Mouse (Mus musculus) lung, adult 2 months (tissue): ENCODE data around the gene Igsf11. TPM values are rescaled to one million over a fixed set of nuclear protein-coding genes. Genes with fewer than 3 reads are reported as not detected.
"Not testable (repeated sequence)": the region's sequence is repeated elsewhere in the genome, so short reads cannot be mapped to it uniquely, and the experiment has no call there.

ENCODE experiments used
- DNase-seq: peaks from one replicate; pipeline ENCODE4 v3.0.0; 2022
- H3K4me1 ChIP-seq: fragments of 200-500 bp; 2 replicates; pipeline ENCODE4 v1.6.1; 2011; ENCODE audit warnings: low read length; ENCODE audit not compliant: control insufficient read depth, insufficient read depth
- H3K4me3 ChIP-seq: fragments of 200-500 bp; replicated peaks from 2 replicates; pipeline ENCODE3; 2011; ENCODE audit warnings: low read depth, mild to moderate bottlenecking, control low read depth, low read length; ENCODE audit errors: extremely low read depth
- CTCF ChIP-seq: fragments of 200-500 bp; IDR thresholded peaks from 2 replicates; pipeline ENCODE4 v1.5.1; 2011; ENCODE audit warnings: mild to moderate bottlenecking, low read length, control low read depth; ENCODE audit not compliant: insufficient read depth
- POLR2A ChIP-seq: fragments of 200-500 bp; IDR thresholded peaks from 2 replicates; pipeline ENCODE4 v1.6.1; 2011; ENCODE audit warnings: low read depth, mild to moderate bottlenecking, control low read depth, low read length, borderline replicate concordance; ENCODE audit errors: extremely low read depth
- WGBS: fragments of 180-500 bp; shearing (Covaris S2); methylation state at CpG from one replicate; pipeline ENCODE4 v1.1.7; 2018; 5-methylcytosine and 5-hydroxymethylcytosine counted together
- polyA plus RNA-seq: library from polyadenylated mRNA; depleted of rRNA; stranded (reverse); fragments of >200 nt; gene quantifications from 2 replicates; pipeline ENCODE4 v1.2.3, GENCODE M21; 2012

The Igsf11 gene
- polyA plus RNA-seq, 1 experiment: 1.3 TPM

DNA sequence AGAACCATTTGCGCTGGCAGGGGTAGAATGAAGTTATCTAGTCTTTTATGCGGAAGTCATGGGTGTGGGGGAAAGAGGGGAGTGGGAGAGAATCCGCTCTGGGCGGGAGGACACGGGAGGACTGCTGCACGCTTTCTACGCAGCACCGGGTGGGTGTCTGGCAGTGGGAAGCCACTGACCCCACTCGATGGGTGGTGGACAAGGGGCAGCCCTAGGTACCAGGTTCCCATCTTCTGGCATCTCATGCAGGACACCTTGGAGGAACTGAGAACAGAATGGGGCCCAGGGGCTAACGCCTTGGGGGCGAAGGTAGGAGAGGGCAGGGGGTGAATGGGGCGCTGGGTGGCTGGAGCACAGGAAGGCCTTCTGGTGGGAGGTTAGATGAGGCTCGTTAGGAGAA lies 83.7 kb downstream of the Igsf11 start:
- Histone ChIP-seq H3K4me3 (no peak overlapping the region), H3K4me1 (no peaks in the 10 kb centered on the region)
- no peak for TF ChIP-seq POLR2A
- no peak for TF ChIP-seq CTCF
- no peak for DNase-seq
- WGBS: 69% methylated on average over 13 of the region's 13 CpGs

DNA sequence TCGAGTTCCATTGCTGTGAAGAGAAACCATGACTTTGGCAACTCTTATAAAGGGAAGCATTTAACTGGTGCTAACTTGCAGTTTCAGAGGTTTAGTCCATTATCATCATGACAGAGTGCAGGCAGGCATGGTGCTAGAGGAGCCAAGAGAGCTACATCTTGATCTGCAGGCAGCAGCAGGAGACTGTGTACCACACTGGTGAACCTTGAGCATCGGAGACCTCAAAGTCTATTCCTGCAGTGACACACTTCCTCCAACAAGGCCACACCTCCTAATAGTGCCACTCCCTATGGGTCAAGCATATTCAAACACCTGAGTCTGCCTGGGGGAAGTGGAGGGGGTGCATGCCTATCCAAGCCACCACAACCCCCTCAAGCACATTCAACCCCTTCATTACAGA lies 86.1 kb downstream of the Igsf11 start:
- 62% methylated on average over 2 of the region's 2 CpGs for WGBS
- TF ChIP-seq POLR2A (no peak), CTCF (no peak)
- no peak for DNase-seq

GRCm38 (mm10) chr16:38980546-38980945 lies 88.1 kb downstream of the Igsf11 start:
- WGBS: 36% methylated on average over 5 of the region's 5 CpGs
- H3K4me1 ChIP-seq: no peaks in the 10 kb centered on the region
- TF ChIP-seq POLR2A (no peak), CTCF (no peak)
- no peak overlapping the region for H3K4me3 ChIP-seq
- no peak for DNase-seq

More for the DNA sequence above, 86.1 kb downstream of the Igsf11 start:
- Histone ChIP-seq H3K4me1 (no peaks in the 10 kb centered on the region), H3K4me3 (no peak overlapping the region)

DNA sequence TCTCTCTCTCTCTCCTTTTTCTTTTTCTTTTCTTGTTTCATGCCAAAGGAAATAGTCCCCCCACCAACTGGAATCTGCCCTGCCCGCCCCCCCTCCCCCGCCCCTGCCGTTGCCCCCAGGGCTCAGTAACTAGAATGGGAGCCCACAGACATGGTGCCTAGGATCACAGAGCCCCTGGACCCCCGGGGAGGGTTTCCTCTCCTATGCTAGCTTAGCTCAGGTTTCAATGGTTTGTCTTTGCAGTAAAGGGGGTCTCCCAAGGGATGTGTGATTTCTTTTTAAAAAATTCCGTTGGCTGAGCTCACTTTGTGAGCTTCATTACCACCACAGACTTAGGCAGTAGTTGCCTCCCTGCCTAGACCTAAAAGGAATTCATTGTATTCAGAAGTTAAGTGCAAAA lies 89.6 kb downstream of the Igsf11 start:
- 16% methylated on average over 5 of the region's 5 CpGs for WGBS
- H3K4me3 ChIP-seq: no peak overlapping the region
- no peak for DNase-seq
- TF ChIP-seq CTCF: no peak
- TF ChIP-seq POLR2A: no peak
- H3K4me1 ChIP-seq: no peaks in the 10 kb centered on the region

GRCm38 (mm10) chr16:38982508-38983236 lies 90.2 kb downstream of the Igsf11 start:
- DNase-seq: no peak
- 53% methylated on average over 12 of the region's 12 CpGs for WGBS
- Histone ChIP-seq H3K4me3 (no peak overlapping the region), H3K4me1 (no peaks in the 10 kb centered on the region)
- TF ChIP-seq CTCF: no peak
- TF ChIP-seq POLR2A: no peak

DNA sequence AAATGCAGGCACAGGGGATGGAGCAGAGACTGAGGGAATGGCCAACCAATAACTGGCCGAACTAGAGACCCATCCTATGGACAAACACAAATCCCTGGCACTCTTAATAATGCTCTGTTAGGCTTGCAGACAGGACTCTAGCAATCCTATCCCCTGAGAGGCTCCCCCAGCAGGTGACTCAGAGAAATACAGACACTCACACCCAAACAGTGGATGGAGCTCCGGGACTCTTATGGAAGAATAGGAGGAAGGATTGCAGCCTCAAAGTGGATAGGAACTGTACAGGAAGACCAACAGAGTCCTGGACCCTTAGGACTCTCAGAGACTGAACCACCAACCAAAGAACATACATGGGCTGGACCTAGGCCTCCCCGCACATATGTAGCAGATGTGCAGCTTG lies 91.4 kb downstream of the Igsf11 start:
- WGBS: 62% methylated on average over 3 of the region's 3 CpGs
- not testable (repeated sequence) for DNase-seq, H3K4me3 ChIP-seq

GRCm38 (mm10) chr16:38985411-38985810 lies 92.9 kb downstream of the Igsf11 start:
- TF ChIP-seq POLR2A: no peak
- no peak for TF ChIP-seq CTCF
- no peak for DNase-seq
- 49% methylated on average over 3 of the region's 3 CpGs for WGBS
- H3K4me1 ChIP-seq: no peaks in the 10 kb centered on the region
- H3K4me3 ChIP-seq: no peak overlapping the region

More for the DNA sequence above, 91.4 kb downstream of the Igsf11 start:
- not testable (repeated sequence) for H3K4me1 ChIP-seq

GRCm38 (mm10) chr16:38986410-38986809 lies 93.9 kb downstream of the Igsf11 start:
- H3K4me3 ChIP-seq: no peak overlapping the region
- DNase-seq: no peak
- TF ChIP-seq CTCF (no peak), POLR2A (no peak)
- WGBS: 53% methylated on average over 2 of the region's 2 CpGs
- no peaks in the 10 kb centered on the region for H3K4me1 ChIP-seq

- WGBS: 77% methylated on average over 7 of the region's 7 CpGs
Observed at GRCm38 (mm10) chr16:38993711-38994110, 101.2 kb downstream of the Igsf11 start.

DNA sequence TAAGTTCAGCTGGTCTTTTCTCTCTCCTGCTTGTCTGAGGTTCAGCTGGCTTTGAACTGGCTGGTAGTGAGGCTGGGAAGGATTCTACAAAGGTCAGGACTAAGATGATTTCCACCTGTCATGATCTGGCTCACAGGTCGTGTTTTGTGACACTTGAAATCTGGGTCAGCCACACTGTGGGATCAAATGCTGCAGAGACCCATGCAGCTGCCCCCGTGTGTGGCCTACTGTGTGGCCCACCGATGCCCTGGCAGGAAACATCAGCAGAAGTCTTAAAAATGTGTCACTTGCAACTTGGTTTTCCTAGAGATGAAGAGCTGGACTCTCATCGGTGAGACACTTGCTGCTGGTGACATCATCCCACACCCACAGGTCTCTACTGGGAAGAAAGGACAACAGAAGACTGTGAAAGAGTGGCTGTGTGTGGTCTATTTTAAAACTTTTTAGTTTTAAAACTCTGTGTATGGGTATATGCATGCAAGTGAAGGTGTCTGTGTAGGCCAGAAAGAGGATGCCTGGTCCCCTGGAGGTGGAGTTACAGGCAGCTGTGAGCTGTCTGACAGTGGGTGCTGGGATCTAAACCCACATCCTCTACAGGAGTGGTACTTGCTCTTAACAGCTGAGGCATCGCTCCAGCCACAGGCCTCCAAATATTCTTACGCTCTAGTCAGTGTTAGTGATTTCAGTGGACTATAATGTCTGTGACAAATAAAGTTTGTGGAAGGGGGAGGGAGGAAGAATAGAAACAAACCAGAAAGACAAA lies 106.2 kb downstream of the Igsf11 start:
- no peaks in the 10 kb centered on the region for H3K4me1 ChIP-seq
- DNase-seq: no peak
- H3K4me3 ChIP-seq: no peak overlapping the region
- TF ChIP-seq CTCF (no peak), POLR2A (no peak)
- 76% methylated on average over 6 of the region's 6 CpGs for WGBS

More at GRCm38 (mm10) chr16:38993711-38994110, 101.2 kb downstream of the Igsf11 start:
- DNase-seq: no peak
- TF ChIP-seq POLR2A (no peak), CTCF (no peak)
- no peak overlapping the region for H3K4me3 ChIP-seq
- no peaks in the 10 kb centered on the region for H3K4me1 ChIP-seq
